Mouse (Mus musculus) left cerebral cortex, postnatal 14 days (tissue): ENCODE data around the gene Dars. TPM values are rescaled to one million over a fixed set of nuclear protein-coding genes. Genes with fewer than 3 reads are reported as not detected.
"Not testable (repeated sequence)": the region's sequence is repeated elsewhere in the genome, so short reads cannot be mapped to it uniquely, and the experiment has no call there.

Experiments
- DNase-seq, 2 experiments: peaks; one replicate each; pipeline ENCODE4 v3.0.0; 2021 to 2022; ENCODE audit warnings: low spot score in 2 of 2, mixed read lengths in 1 of 2
- intact Hi-C: fragments of 180-260 bp; cut with DNase I; formaldehyde crosslinking; loops from one replicate; pipeline ENCODE4 v1.15.1; 2025
- total RNA-seq, 2 experiments: library from RNA; stranded (reverse); gene quantifications; 2 replicates each; pipeline ENCODE4 v1.2.3; 2021

Dars gene
- total RNA-seq, 2 experiments from 2014 or later, result 58.5 to 63.3 TPM

DNA sequence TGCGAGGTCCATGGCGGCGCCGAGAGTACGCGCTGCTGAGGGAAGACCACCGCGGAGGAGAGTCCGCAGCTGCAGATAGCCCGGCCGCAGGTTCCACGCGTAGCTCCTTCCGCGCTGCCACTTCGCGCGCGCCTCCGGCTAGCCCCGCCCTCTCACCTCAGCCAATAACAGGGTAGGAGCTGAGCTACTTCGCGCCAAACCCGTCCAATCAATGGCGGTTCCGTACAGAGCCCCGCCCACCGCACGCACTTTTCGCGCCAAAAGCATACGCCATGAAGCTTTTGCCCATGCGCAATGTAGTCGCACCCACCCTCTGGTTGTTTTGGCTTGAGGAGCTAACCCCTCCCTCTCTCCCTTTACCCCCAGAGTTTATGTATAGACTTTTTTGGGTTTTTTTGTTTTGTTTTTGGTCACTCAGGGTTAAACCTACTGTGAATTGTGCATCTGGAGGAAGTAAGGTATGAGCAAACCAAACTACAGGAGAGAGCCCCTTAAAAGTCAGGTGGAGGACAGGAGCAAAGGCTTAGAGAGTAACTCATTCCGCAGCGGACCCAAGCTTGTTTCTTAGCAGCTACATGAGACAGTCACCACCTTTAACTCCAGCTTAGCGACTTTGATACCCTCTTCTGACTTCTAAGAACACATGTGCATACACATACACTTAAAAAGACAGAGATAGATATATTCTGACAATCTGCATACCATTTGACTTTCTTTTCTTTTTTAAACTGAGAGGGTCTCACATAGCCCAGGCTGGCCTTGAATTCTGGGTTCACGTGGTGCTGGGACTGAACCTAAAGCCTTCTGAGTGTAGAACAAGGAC is 57.4 kb downstream of the Dars start, which contains the start of gene Mcm6:
Mcm6 (minus strand) TSS at position 111 of the 823 bp plus-strand sequence.
- intact Hi-C loops, result no loop called here

DNA sequence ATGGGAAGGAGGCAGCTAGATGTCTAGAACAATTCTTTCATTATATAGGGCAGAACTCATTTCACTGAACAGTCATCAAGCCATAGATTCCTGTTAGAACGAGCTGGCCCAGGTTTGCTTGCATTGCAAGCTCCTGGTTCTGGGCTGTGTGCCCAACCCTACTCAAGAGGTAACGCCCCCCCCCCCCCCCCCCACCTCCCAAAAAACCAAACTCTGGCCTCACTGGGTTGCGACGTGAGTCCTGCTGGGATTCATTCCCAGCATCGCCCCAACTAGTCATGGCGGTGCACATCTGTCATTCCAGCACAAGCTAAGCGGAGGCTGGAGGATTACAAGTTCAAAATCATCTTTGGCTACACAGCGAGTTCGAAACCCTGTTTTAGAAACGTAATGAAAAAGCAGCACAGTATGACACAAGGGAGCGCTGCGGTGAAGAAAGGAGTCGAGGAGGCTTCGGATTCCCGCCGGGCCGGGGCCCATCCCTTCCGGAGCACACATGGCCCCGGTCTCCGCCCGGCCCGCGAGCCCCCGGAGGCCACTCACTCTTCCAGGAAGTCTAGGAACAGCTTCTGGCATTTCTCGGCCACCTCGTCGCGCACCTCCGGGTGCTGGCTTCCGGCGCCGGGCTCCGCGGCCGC is 58.1 kb downstream of the Dars start:
- DNase-seq, result no peak
- intact Hi-C loops, result no loop called here

More for the DNA sequence above, 57.4 kb downstream of the Dars start, which contains the start of gene Mcm6:
- peak; percentile 94 to 95 for DNase-seq

DNA sequence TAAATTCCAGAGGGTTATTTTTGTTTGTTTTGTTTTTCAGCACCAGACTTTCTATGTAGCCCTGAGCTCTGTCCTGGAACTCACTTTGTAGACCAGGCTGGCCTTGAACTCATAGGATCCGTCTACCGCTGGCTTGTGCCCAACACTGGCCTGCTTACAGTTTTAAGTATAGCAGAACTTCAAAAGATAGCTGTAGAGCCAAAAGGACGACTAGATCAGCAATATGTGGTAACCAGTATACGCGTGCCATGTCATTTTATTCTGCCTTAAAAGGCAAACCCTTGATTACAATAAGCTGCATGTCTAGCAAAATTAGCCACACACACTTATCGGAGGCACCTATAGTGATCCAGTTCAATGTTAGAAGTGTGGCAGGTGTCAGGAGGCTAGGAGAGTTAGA is 58.9 kb downstream of the Dars start:
- intact Hi-C loops, result no loop called here
- no peak for DNase-seq

DNA sequence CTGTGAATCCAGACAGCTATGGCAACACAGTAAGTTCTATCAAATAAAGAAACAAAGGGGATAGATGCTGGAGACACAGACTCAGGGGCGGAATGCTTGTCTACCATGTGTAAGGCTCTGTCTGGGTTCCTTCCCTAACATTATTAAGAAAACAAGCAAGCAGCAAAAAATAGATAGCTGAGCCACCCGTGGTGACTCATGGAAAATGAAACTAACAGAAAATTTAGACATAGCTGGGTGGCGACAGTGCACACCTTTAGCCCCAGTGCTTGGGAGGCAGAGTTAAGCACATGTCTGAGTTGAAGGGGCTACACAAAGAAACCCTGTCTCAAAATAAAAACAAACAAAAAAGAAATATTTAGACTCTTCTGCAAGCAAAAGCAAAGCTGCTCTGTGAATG is 59.7 kb downstream of the Dars start:
- DNase-seq, result no peak
- intact Hi-C loops, result no loop called here

DNA sequence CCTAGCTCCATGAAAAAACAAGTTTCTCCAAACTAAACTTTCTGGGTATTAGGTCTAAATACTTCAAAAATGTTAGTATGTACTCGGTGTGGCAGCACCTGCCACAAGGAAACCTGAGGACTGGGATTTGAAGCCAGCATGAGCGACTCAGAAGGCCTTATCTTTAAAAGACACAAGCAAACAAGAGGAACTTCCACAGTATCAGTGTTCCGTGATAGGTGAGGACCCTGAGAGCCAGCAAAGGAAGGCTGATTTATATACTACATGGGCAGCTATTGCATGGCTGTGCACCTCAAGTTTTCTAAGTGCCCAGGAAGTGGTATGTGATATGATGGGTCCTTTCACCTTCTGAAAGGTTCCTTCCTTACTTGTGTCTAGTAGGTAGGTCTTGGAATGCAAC is 64.1 kb downstream of the Dars start:
- intact Hi-C loops, result no loop called here
- no peak for DNase-seq

DNA sequence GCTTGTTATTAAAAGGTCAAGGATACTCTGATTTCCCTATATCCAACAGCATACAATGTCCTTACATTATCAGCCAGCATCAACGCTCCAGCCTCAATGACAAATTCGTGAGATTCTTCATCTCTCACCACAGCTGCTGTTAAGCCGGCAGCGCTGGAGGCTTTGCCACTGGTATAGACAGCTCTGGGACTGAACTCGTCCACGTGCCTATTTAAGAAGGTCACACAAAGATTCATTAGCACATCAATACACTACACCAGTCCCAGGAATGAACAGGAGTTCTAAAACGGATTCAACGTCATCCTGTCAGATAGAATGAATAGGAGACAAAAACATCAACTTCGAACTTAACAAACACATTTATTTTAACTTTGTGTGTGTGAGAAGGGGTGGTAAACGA is 72.9 kb downstream of the Dars start:
- no peak for DNase-seq

DNA sequence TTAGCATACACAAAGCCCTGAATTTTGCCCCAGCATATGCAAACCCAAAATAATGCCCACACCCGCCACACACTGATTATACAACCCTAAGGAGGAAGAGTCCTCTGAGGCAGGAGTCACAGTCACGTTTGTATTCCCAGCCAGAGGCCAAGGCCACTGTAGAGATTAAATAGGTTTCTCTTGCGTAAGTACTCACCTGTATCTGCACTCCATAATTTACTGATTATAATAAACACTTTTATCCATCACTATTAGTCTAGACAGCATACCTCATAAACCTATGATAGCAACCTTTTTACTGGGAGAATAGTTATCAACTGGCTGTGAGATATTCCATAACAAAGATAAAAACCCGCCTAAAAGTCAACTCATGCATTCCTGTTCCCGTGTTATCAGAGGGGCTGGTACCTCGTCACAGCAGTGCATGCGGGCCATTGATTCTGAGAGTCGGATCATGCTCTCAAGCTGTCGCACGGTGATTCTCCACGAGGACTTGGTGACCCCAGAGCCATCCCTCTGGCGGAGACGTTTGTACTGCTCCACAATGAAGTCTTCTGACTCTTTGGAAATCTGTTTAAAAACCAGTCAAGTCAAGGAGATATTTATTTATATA is 79.4 kb downstream of the Dars start:
- DNase-seq, result no peak
- intact Hi-C loops, result no loop called here

More for the DNA sequence above, 72.9 kb downstream of the Dars start:
- intact Hi-C loops, result no loop called here

DNA sequence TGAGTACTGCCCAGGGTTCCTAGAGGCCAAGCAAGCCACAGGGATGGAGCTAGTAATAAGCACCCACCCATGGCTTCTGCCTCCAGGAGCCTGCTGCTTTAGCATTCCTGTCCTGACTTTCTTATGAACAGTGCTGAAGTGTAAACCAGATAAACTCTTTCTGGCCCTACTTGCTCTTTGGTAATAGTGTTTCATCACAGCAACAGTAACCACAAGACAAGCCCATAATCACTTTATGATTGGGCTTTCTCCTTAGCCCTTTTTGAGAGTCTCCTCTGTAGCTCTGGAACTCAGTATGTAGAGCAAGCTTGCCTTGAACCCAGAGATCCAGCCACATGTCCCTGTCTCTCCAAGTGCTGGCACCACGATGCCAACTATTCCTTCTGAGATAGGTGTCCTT is 86.9 kb downstream of the Dars start:
- intact Hi-C loops, result no loop called here

DNA sequence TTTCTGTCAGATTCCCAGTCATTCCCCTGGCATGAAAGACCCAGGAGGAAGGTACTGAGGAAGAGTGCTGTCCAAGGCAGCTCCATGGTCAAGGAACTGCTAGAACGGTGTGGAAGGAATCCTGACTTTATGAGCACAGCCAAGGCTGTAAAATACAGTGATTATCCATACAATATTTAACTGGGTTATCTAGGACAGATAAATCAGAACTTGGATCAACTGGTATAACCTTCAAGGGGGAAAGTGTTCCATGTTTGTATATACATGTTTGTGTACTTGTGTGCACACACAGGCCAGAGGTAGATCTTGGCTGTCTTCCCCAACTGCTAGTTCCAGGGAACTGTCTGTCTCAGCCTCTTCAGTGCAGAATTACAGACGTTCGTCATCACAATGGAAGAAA is 89.0 kb downstream of the Dars start, which contains the start of gene Lct:
Lct (minus strand) TSS at position 101 of the 400 bp plus-strand sequence.
- intact Hi-C loops, result no loop called here
- no peak for DNase-seq

More for the DNA sequence above, 86.9 kb downstream of the Dars start:
- DNase-seq, result no peak

DNA sequence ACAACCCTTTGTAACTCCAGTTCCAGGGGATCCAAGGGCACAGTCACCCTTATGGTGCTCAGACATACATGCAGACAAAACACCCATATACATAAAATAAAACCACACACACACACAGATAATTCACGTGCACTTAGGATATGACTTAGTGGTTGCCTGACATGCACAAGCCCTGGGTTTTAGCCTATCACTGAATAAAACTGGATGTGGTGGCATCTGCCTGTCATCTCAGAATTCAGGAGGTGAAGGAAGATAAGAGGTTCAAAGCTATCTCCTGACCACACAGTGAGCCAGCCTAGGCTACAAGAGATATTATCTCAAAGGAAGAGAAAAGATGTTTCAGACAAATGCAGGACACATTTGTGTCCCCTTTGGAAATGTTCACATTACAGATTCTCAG is 90.0 kb downstream of the Dars start:
- intact Hi-C loops, result no loop called here

DNA sequence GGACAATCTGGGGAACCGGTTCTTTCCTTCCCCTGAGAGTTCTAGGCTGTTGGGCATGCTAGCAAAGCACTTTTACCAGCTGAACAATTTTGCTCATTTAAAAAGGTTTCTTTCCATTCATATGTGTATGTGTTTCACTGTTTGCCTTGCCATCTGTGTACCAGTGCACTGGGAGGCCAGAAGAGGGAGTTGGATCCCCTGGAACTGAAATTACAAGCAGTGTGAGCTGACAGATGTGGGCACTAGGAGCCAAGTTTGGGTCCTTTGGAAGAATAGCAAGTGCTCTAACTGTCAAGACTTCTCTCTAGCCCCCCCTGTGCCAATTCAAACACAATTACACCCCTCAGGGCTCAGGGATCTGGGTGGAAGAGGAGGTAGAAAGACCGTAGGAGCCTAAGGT is 92.4 kb downstream of the Dars start:
- no peak for DNase-seq
- intact Hi-C loops, result no loop called here

More for the DNA sequence above, 90.0 kb downstream of the Dars start:
- no peak for DNase-seq

DNA sequence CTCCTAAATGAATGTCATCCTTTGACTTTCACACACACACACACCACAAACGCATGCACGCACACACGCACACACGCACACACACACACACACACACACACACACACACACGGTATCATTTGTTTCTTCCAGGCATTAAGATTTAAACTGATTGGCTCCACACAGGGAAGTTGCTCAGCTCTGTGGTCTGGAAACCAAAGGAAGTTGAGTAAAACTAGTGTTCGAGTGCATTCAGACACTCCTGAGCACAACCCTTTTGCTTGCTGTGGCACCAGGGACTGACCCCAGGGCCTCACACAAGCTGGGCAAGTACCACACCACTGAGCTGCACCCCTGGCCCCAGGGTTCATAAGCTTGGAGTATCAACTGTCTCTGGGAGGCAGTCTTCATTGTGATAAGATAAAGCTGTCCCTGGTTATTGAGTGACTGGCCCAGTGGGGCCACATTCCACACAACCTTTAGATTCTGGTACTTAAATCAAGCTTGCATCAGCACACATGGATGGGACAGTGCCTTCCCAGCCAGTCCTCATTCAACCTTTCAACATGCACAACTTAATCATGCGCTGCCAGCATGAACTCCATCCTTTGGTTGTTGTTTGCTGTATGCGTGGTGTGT is 94.0 kb downstream of the Dars start:
- DNase-seq, result no peak
- intact Hi-C loops, result no loop called here

DNA sequence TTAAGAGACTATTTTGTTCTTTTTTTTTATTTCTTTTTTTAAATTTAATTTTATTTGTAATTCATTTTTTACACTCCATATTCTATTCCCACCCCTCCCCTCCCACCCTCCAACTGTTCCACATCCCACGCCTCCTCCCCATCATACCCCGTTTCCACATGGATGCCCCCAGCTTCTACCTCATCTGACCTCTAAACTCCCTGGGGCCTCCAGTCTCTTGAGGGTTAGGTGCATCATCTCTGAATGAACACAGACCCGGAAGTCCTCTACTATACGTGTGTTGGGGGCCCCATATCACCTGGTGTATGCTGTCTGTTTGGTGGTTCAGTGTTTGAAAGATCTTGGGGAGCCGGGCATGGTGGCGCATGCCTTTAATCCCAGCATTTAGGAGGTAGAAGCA is 97.9 kb downstream of the Dars start:
- intact Hi-C loops, DNase-seq: not testable (repeated sequence)

DNA sequence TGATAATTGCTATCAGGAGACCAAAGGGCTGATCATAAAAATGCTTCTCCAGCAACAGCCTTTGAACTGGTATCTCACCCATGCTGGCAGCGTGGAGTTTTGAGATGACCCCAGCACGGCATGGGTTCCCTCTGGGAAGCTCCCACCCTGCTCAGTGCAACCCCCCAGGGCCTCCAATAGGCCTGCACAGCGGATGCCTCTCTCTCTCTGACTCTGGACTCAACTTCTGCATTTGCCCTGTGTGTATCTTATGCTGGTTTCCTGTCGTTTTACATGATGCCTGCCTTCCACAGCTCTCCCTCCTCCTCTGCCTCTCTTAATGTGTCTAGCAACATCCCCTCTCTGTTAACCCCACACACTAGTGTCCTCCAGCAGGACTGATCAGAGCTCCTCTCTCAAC is 102.5 kb downstream of the Dars start:
- intact Hi-C loops, result no loop called here
- DNase-seq, result no peak

Other genes starting within 250 kb of the Dars start
- 10 to 100 TPM; 44.8 to 51.9 TPM for gene Ubxn4, start 173.4 kb downstream of the Dars start, total RNA-seq
- gene Lct, start 89.0 kb downstream of the Dars start, total RNA-seq, result 1 to 10 TPM; 5.9 to 7.2 TPM
- gene Mcm6, start 57.7 kb downstream of the Dars start, total RNA-seq, result 10 to 100 TPM in 1 of 2 experiments, 1 to 10 TPM in 1; 7.1 to 10.3 TPM
- gene Cxcr4, start 174.9 kb upstream of the Dars start, total RNA-seq, result 1 to 10 TPM; 5.1 to 6.0 TPM